Mouse (Mus musculus): ENCODE measurements around the gene Ttl. TPM values are rescaled to one million over a fixed set of nuclear protein-coding genes. Genes with fewer than 3 reads are reported as not detected.

Ttl gene
- polyA plus RNA-seq, 1 experiment: 30.4 TPM

- TF ChIP-seq POLR2A (IDR thresholded peaks at IDR 0.05; ENCODE audit: borderline replicate concordance, extremely low read depth, insufficient read depth, insufficient read length, poor library complexity, severe bottlenecking) (no peak), CTCF (IDR thresholded peaks at IDR 0.05; ENCODE audit: borderline replicate concordance, extremely low read depth, insufficient read depth, insufficient read length) (no peak)
- DNase-seq (ENCODE audit: low read depth): peak; percentile 48
Measured at GRCm38 (mm10) chr2:129129987-129130545, 64.3 kb downstream of the Ttl start.

- DNase-seq (ENCODE audit: low read depth): no peak
- TF ChIP-seq POLR2A (IDR thresholded peaks at IDR 0.05; ENCODE audit: borderline replicate concordance, extremely low read depth, insufficient read depth, insufficient read length, poor library complexity, severe bottlenecking) (no peak), CTCF (IDR thresholded peaks at IDR 0.05; ENCODE audit: borderline replicate concordance, extremely low read depth, insufficient read depth, insufficient read length) (no peak)
Measured at GRCm38 (mm10) chr2:129130776-129131175, 65.0 kb downstream of the Ttl start.

GRCm38 (mm10) chr2:129132231-129132630, 66.5 kb downstream of the Ttl start:
- no peak for DNase-seq (ENCODE audit: low read depth)
- TF ChIP-seq POLR2A (IDR thresholded peaks at IDR 0.05; ENCODE audit: borderline replicate concordance, extremely low read depth, insufficient read depth, insufficient read length, poor library complexity, severe bottlenecking): no peak

- DNase-seq (ENCODE audit: low read depth): no peak
- TF ChIP-seq CTCF (IDR thresholded peaks at IDR 0.05; ENCODE audit: borderline replicate concordance, extremely low read depth, insufficient read depth, insufficient read length) (no peak), POLR2A (IDR thresholded peaks at IDR 0.05; ENCODE audit: borderline replicate concordance, extremely low read depth, insufficient read depth, insufficient read length, poor library complexity, severe bottlenecking) (no peak)
Measured at GRCm38 (mm10) chr2:129133006-129133805, 67.5 kb downstream of the Ttl start.

- no peak for TF ChIP-seq CTCF (IDR thresholded peaks at IDR 0.05; ENCODE audit: borderline replicate concordance, extremely low read depth, insufficient read depth, insufficient read length)
- TF ChIP-seq POLR2A (IDR thresholded peaks at IDR 0.05; ENCODE audit: borderline replicate concordance, extremely low read depth, insufficient read depth, insufficient read length, poor library complexity, severe bottlenecking): no peak
- DNase-seq (ENCODE audit: low read depth): peak; percentile 75
Measured at GRCm38 (mm10) chr2:129139906-129140305, 74.2 kb downstream of the Ttl start.

Other genes with a start within 250 kb of the Ttl start
- 26.6 and 28.3 TPM in 2 replicates for gene Tmem87b, start 247.8 kb upstream of the Ttl start, polyA plus RNA-seq (2012; rRNA removed)
- gene Fbln7, start 203.0 kb upstream of the Ttl start, polyA plus RNA-seq (2012; rRNA removed): 1.3 and 1.7 TPM in 2 replicates
- 6.3 and 8.7 TPM in 2 replicates for gene Zc3h8, start 121.9 kb upstream of the Ttl start, polyA plus RNA-seq (2012; rRNA removed)
- gene Zc3h6, start 98.5 kb upstream of the Ttl start, polyA plus RNA-seq (2012; rRNA removed): 2.4 and 4.0 TPM in 2 replicates
- 18.4 and 18.5 TPM in 2 replicates for gene Gm10762, start 98.2 kb upstream of the Ttl start, polyA plus RNA-seq (2012; rRNA removed)
- gene Vinac1, start 17.8 kb upstream of the Ttl start, polyA plus RNA-seq (2012; rRNA removed): 0.78 and 0.90 TPM in 2 replicates
- 34.4 and 34.9 TPM in 2 replicates for gene Polr1b, start 35.1 kb downstream of the Ttl start, polyA plus RNA-seq (2012; rRNA removed)
- 23.4 and 31.6 TPM in 2 replicates for gene Chchd5, start 63.8 kb downstream of the Ttl start, polyA plus RNA-seq (2012; rRNA removed)
- gene Slc20a1, start 132.8 kb downstream of the Ttl start, polyA plus RNA-seq (2012; rRNA removed): 57.3 and 72.7 TPM in 2 replicates
- 4.4 and 6.9 TPM in 2 replicates for gene Ckap2l, start 231.3 kb downstream of the Ttl start, polyA plus RNA-seq (2012; rRNA removed)
- gene Il1a, start 244.0 kb downstream of the Ttl start, polyA plus RNA-seq (2012; rRNA removed): 0.15 and 0.18 TPM in 2 replicates